Mouse (Mus musculus) cortical plate, adult 2 months (tissue): ENCODE measurements at regions not wholly inside any gene's neighbourhood (a gene's known extent, or its start where the extent isn't known, plus 50 kb on each side); places are given as distances from the start of the nearest gene placed in this dataset.

Experiments
- CTCF ChIP-seq: fragments of 200-500 bp; IDR thresholded peaks from 2 replicates; pipeline ENCODE4 v1.5.1; 2011; ENCODE audit warnings: mild to moderate bottlenecking, control low read depth, low read length; ENCODE audit not compliant: insufficient read depth; ENCODE audit errors: extremely low read depth
- POLR2A ChIP-seq: fragments of 200-500 bp; IDR thresholded peaks from 2 replicates; pipeline ENCODE4 v1.6.1; 2011; ENCODE audit warnings: mild to moderate bottlenecking, low read length, control low read depth; ENCODE audit not compliant: insufficient read depth; ENCODE audit errors: extremely low read depth

GRCm38 (mm10) chr10:70778596-70778995, 122.8 kb upstream of the Phyhipl start:
- TF ChIP-seq POLR2A, result no peak
- no peak for TF ChIP-seq CTCF
